Mouse (Mus musculus): ENCODE measurements at regions not wholly inside any gene's neighbourhood (a gene's known extent, or its start where the extent isn't known, plus 50 kb on each side); places are given as distances from the start of the nearest gene placed in this dataset.
A peak's percentile ranks its signal among the peaks of the same experiment; 100 is the strongest.
"Not testable (repeated sequence)": the region's sequence is repeated elsewhere in the genome, so short reads cannot be mapped to it uniquely, and the experiment has no call there.

DNA sequence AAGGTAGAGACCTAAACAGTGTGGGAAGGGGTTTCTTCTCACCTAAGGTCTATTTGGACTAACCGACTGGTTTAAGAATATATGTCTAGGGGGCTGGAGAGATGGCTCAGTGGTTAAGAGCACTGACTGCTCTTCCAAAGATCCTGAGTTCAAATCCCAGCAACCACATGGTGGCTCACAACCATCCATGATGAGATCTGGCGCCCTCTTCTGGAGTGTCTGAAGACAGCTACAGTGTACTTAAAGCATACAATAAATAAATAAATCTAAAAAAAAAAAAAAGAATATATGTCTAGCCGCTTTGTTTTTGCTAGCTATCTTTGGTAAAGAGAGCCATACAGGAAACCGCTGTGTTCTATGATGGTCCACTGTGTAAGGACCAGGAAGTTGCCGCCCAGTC is 234.5 kb downstream of the Matn1 start:
- TF ChIP-seq CTCF (IDR thresholded peaks at IDR 0.05; ENCODE audit: low read depth), result peak; percentile 21; the same call in 1 of the 2 replicates
- not testable (repeated sequence) for TF ChIP-seq EP300 (optimal IDR thresholded peaks at IDR 0.05)
